Mouse (Mus musculus) forebrain, embryonic 13.5 days (tissue): ENCODE results near the gene Jund. TPM values are rescaled to one million over a fixed set of nuclear protein-coding genes. Genes with fewer than 3 reads are reported as not detected.

Experiments
- ATAC-seq: fragments of 200-750 bp; cut with Nextera tagmentation; 2 replicates; pipeline ENCODE4 v1.8.0; 2017
- H3K27ac ChIP-seq: fragments of 300-500 bp; sonication (generic); 2 replicates; pipeline ENCODE4 v1.5.1; 2015; ENCODE audit warnings: inconsistent platforms, mild to moderate bottlenecking, moderate library complexity
- H3K27me3 ChIP-seq: fragments of 300-500 bp; sonication (generic); 2 replicates; pipeline ENCODE4 v1.6.1; 2015; ENCODE audit warnings: mild to moderate bottlenecking, inconsistent platforms
- H3K36me3 ChIP-seq: fragments of 300-500 bp; sonication (generic); 2 replicates; pipeline ENCODE4 v1.6.1; 2015; ENCODE audit warnings: mild to moderate bottlenecking, inconsistent platforms; ENCODE audit not compliant: poor library complexity, severe bottlenecking
- H3K4me1 ChIP-seq: fragments of 300-500 bp; sonication (generic); 2 replicates; pipeline ENCODE4 v1.6.1; 2015; ENCODE audit warnings: inconsistent platforms
- H3K4me2 ChIP-seq: fragments of 300-500 bp; sonication (generic); 2 replicates; pipeline ENCODE4 v1.6.1; 2015; ENCODE audit warnings: inconsistent platforms, mild to moderate bottlenecking, moderate library complexity
- H3K4me3 ChIP-seq: fragments of 300-500 bp; sonication (generic); 2 replicates; pipeline ENCODE4 v1.5.1; 2015; ENCODE audit warnings: mild to moderate bottlenecking, inconsistent platforms
- H3K9ac ChIP-seq: fragments of 300-500 bp; sonication (generic); 2 replicates; pipeline ENCODE4 v1.6.1; 2015; ENCODE audit warnings: mild to moderate bottlenecking, inconsistent platforms
- H3K9me3 ChIP-seq: fragments of 300-500 bp; sonication (generic); replicated peaks from 2 replicates; pipeline ENCODE4 v1.6.1; 2016; ENCODE audit warnings: inconsistent platforms
- WGBS: fragments of 180-500 bp; shearing (Covaris S2); methylation state at CpG from one replicate; pipeline ENCODE4 v1.1.7; 2015; 5-methylcytosine and 5-hydroxymethylcytosine counted together
- polyA plus RNA-seq: library from polyadenylated mRNA; unstranded; fragments of >200 nt; fragmentation: Nextera tagmentation; extraction: Ambion mirVana; gene quantifications from 2 replicates; pipeline ENCODE4 v1.2.1, GENCODE M21; 2015

Jund gene
- polyA plus RNA-seq: 58.6 and 68.8 TPM in 2 replicates

GRCm38 (mm10) chr8:70698310-70699109 lies at the start of gene Jund:
Gene Jund, plus strand, starts transcription at chr8:70698949.
- Histone ChIP-seq H3K4me2 (peak within 1 kb of the TSS; percentile 75), H3K36me3 (peaks cover 16% of the 10 kb centered on the region), H3K4me1 (peaks cover 61% of the 10 kb centered on the region), H3K4me3 (peak within 1 kb of the TSS; percentile 94), H3K9me3 (no peaks in the 10 kb centered on the region), H3K9ac (peak within 1 kb of the TSS; percentile 100), H3K27me3 (no peaks in the 10 kb centered on the region), H3K27ac (peak within 1 kb of the TSS; percentile 100)
- under 1% methylated on average over 53 of the region's 69 CpGs for WGBS
- ATAC-seq: peak; percentile 87

DNA sequence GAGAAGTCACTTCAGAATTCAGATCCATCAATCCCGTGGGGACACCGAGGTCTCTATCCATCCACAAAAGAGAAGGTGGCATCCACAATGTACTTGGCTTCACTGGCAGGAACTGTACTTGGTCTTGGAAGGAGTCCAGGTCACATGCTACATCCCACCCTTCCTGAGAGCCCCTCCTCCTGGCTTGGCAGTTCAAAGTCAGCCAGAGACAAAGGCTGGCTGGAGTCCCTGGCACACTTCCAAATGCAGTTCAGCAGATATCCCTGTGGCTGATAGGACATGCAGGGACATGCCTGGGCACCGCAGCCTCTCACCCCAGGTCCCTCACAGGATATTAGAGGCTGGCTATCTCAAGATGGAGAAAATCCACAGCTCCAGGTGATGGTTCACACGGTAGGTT lies 49.4 kb upstream of the Jund start:
- no peak overlapping the region for H3K9ac ChIP-seq
- no peaks in the 10 kb centered on the region for H3K9me3 ChIP-seq
- peaks cover 35% of the 10 kb centered on the region for H3K4me1 ChIP-seq
- H3K4me2 ChIP-seq: no peak overlapping the region
- peak overlapping the region; percentile 68 for H3K27ac ChIP-seq
- H3K27me3 ChIP-seq: no peaks in the 10 kb centered on the region
- 51% methylated on average over 4 of the region's 4 CpGs for WGBS
- H3K36me3 ChIP-seq: peaks cover 41% of the 10 kb centered on the region
- no peak overlapping the region for H3K4me3 ChIP-seq
- ATAC-seq: peak; percentile 60

DNA sequence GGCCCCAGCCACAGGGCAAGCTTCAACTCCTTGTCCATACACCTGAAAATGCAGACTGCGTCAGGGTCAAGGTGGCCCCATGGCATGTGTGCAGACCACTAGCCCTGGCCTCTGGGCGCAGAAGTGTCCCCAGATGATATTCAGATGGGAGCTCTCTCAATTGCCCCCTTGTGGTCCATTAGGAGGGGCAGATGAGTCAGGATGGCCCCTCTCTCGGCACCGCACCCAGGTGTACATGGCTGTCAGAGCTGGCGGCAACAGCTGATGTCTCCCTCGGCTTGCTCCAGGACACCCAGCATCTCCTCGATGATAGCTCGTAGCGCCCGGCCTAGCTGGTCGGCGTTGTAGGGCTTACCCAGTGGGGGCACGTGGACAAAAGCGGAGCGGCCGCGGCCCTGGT lies 48.4 kb upstream of the Jund start:
- H3K4me3 ChIP-seq: no peak overlapping the region
- 94% methylated on average over 17 of the region's 17 CpGs for WGBS
- H3K27me3 ChIP-seq: no peaks in the 10 kb centered on the region
- peaks cover 40% of the 10 kb centered on the region for H3K4me1 ChIP-seq
- H3K9me3 ChIP-seq: no peaks in the 10 kb centered on the region
- ATAC-seq: no peak
- H3K36me3 ChIP-seq: peaks cover 50% of the 10 kb centered on the region
- no peak overlapping the region for H3K27ac ChIP-seq
- H3K4me2 ChIP-seq: no peak overlapping the region
- no peak overlapping the region for H3K9ac ChIP-seq

- Histone ChIP-seq H3K27me3 (no peaks in the 10 kb centered on the region), H3K9ac (no peak overlapping the region), H3K4me1 (peaks cover 56% of the 10 kb centered on the region), H3K9me3 (no peaks in the 10 kb centered on the region), H3K4me3 (no peak overlapping the region), H3K27ac (no peak overlapping the region), H3K36me3 (peaks cover 54% of the 10 kb centered on the region), H3K4me2 (no peak overlapping the region)
- no peak for ATAC-seq
- 75% methylated on average over 2 of the region's 2 CpGs for WGBS
Observed at GRCm38 (mm10) chr8:70653226-70653625, 45.5 kb upstream of the Jund start.

DNA sequence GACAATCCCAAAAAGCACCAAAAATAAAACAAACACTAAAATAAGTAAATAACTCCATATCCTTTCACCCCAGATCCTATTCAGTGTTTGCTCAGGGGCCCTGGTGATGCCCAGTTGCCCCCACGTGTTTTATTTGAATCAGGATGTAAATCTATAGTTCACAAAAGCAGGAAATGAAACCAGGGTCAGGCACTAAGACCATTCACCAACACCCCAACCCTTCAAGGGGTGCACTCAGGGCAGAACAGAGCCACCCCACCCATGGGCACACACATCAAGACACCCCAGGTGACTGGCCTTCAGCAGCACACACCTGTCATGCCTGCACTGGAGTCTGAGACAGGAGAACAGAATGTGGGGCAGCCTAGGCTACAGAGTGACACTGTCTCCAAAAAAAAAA lies 44.6 kb upstream of the Jund start:
- Histone ChIP-seq H3K27ac (no peak overlapping the region), H3K4me2 (no peak overlapping the region), H3K27me3 (no peaks in the 10 kb centered on the region), H3K9ac (no peak overlapping the region), H3K9me3 (no peaks in the 10 kb centered on the region), H3K4me3 (no peak overlapping the region), H3K4me1 (peaks cover 56% of the 10 kb centered on the region), H3K36me3 (peaks cover 50% of the 10 kb centered on the region)
- ATAC-seq: no peak
- 84% methylated on average over 1 of the region's 1 CpGs for WGBS

- H3K4me1 ChIP-seq: peaks cover 52% of the 10 kb centered on the region
- peak overlapping the region; percentile 60; the same call in 1 of the 2 replicates for H3K9ac ChIP-seq
- WGBS: 3% methylated on average over 2 of the region's 2 CpGs
- H3K9me3 ChIP-seq: no peaks in the 10 kb centered on the region
- H3K36me3 ChIP-seq: peaks cover 38% of the 10 kb centered on the region
- ATAC-seq: no peak
- H3K27ac ChIP-seq: peak overlapping the region; percentile 96
- no peak overlapping the region for H3K4me3 ChIP-seq
- H3K27me3 ChIP-seq: no peaks in the 10 kb centered on the region
- no peak overlapping the region for H3K4me2 ChIP-seq
Observed at GRCm38 (mm10) chr8:70655469-70655868, 43.3 kb upstream of the Jund start.

DNA sequence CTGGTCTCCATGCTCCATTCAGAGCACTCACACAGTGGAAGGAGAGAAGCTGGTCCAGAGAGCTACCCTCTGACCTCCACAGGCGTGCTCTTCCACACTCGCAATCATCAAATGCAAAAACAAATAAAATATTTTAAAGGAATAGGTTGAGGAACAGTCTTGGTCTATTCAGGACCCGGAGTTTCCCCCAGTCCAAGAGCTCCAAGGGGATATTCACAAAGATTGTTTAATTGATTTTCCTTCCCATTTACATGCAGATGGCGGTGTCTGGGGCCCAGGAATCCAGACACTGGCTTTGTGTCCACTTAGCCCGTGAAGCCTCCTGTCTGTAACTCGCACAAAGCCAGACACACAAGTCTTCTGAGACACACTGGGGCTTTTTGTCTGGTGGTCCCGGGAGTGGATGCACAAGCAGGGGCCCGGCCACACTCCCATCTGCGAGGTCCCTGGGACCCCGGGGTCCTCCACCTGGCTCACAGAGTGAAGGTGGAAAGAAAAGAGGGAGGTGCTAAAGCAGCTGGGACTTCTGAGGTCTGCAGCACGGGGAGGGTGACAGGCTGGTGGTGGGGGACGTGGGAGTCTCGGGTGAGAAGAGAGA lies 42.5 kb upstream of the Jund start:
- peak overlapping the region; percentile 96 for H3K27ac ChIP-seq
- peaks cover 30% of the 10 kb centered on the region for H3K36me3 ChIP-seq
- H3K4me1 ChIP-seq: peaks cover 53% of the 10 kb centered on the region
- peak; percentile 10; the same call in 1 of the 2 replicates for ATAC-seq
- H3K4me2 ChIP-seq: peak overlapping the region; percentile 87
- H3K9ac ChIP-seq: peak overlapping the region; percentile 60
- H3K4me3 ChIP-seq: peak overlapping the region; percentile 12; the same call in 1 of the 2 replicates
- H3K9me3 ChIP-seq: no peaks in the 10 kb centered on the region
- H3K27me3 ChIP-seq: no peaks in the 10 kb centered on the region
- WGBS: 9% methylated on average over 13 of the region's 13 CpGs

DNA sequence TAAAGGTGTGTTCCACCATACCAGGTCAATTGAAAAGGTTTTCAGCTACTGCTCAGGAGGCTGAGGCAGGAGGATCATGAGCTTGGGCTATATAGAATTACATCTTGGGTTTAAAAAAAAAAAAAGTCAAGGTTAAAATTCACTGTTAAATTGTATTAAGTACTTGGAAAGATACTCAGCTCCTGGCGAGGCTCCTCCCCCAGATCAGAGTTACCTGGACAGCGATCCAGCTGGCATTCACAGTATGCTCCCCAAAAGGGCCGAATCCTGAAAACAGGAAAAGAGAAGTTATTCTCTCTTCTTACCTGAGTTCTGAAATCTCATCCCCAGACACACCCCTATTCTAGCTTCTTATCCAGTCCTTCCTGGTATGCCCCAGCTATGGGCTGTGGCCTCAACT lies 41.5 kb upstream of the Jund start:
- no peak overlapping the region for H3K4me3 ChIP-seq
- WGBS: 90% methylated on average over 3 of the region's 3 CpGs
- ATAC-seq: no peak

GRCm38 (mm10) chr8:70657739-70658138 lies 41.0 kb upstream of the Jund start:
- Histone ChIP-seq H3K4me1 (peaks cover 53% of the 10 kb centered on the region), H3K4me2 (peak overlapping the region; percentile 87), H3K36me3 (peaks cover 17% of the 10 kb centered on the region), H3K4me3 (peak overlapping the region; percentile 76), H3K27me3 (no peaks in the 10 kb centered on the region), H3K27ac (peak overlapping the region; percentile 96), H3K9ac (0 out of 2 replicates have a peak overlapping the region, but pooled peaks have one; percentile 4), H3K9me3 (no peaks in the 10 kb centered on the region)
- no peak for ATAC-seq
- WGBS: 82% methylated on average over 2 of the region's 2 CpGs

More for the DNA sequence above, 41.5 kb upstream of the Jund start:
- peaks cover 22% of the 10 kb centered on the region for H3K36me3 ChIP-seq
- no peaks in the 10 kb centered on the region for H3K9me3 ChIP-seq
- H3K27ac ChIP-seq: peak overlapping the region; percentile 96
- H3K9ac ChIP-seq: peak overlapping the region; percentile 60
- no peaks in the 10 kb centered on the region for H3K27me3 ChIP-seq
- H3K4me2 ChIP-seq: peak overlapping the region; percentile 87
- peaks cover 53% of the 10 kb centered on the region for H3K4me1 ChIP-seq

DNA sequence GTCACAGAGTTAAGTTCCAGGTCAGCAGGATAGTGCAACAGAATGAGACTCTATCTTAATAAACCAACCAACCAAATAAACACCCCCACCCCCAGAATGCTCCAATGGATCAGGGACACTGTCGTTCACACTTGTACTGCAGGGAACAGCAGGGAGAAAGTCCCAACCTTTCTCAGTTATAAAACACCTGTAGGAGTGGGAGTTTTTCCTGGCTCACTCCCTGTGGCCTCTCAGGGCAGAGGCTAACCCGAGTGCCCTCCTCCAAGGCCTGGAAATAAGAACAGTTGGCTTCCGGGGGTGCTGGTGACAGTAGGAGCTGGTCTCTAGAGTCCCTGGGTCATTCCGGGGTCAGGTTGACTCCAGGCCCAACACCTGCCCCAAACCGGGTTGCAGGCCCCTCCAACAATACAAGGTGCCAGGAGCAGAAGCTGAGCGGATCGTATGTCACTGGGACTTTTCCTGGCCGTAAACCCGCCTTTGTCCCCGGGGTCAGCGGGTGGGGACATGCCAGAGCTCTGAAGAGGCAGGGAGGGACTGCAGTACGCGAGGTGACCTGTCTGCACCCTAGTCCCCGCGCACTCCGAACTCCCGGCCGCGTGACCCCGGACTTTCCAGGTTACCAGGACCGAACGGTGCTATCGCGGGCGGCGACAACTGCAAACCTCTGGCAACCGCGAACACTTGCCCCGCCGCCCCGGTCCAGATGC lies 39.7 kb upstream of the Jund start:
- peaks cover 53% of the 10 kb centered on the region for H3K4me1 ChIP-seq
- peak overlapping the region; percentile 76 for H3K4me3 ChIP-seq
- no peaks in the 10 kb centered on the region for H3K27me3 ChIP-seq
- under 1% methylated on average over 30 of the region's 31 CpGs for WGBS
- ATAC-seq: peak; percentile 0; the same call in 1 of the 2 replicates
- peak overlapping the region; percentile 88 for H3K9ac ChIP-seq
- peak overlapping the region; percentile 87 for H3K4me2 ChIP-seq
- peaks cover 13% of the 10 kb centered on the region for H3K36me3 ChIP-seq
- H3K9me3 ChIP-seq: no peaks in the 10 kb centered on the region
- peak overlapping the region; percentile 45 for H3K27ac ChIP-seq

GRCm38 (mm10) chr8:70659604-70660272 lies 39.0 kb upstream of the Jund start:
- Histone ChIP-seq H3K4me2 (peak overlapping the region; percentile 87), H3K9ac (peak overlapping the region; percentile 88), H3K27me3 (no peaks in the 10 kb centered on the region), H3K4me1 (peaks cover 53% of the 10 kb centered on the region), H3K9me3 (no peaks in the 10 kb centered on the region), H3K4me3 (peak overlapping the region; percentile 76), H3K36me3 (peaks cover 10% of the 10 kb centered on the region), H3K27ac (peak overlapping the region; percentile 45)
- WGBS: 1% methylated on average over 37 of the region's 44 CpGs
- peak; percentile 91 for ATAC-seq
